Mouse (Mus musculus): ENCODE results near the gene Hist1h2ac. TPM values are rescaled to one million over a fixed set of nuclear protein-coding genes. Genes with fewer than 3 reads are reported as not detected.
"Not testable (repeated sequence)": the region's sequence is repeated elsewhere in the genome, so short reads cannot be mapped to it uniquely, and the experiment has no call there.

Gene Hist1h2ac
- polyA plus RNA-seq, 1 experiment from 2014 or later, result 1.3 TPM

- WGBS, result 64% methylated on average over 6 of the region's 6 CpGs
- Histone ChIP-seq H3K36me3 (ENCODE audit: insufficient read depth, low read length) (no peaks in the 10 kb centered on the region), H3K9ac (replicated peaks; ENCODE audit: low read length) (no peak overlapping the region), H3K27ac (ENCODE audit: low read length) (0 out of 2 replicates have a peak overlapping the region, but pooled peaks have one; percentile 53), H3K27me3 (ENCODE audit: insufficient read depth, low read length) (no peaks in the 10 kb centered on the region), H3K4me3 (ENCODE audit: low read length) (no peak overlapping the region), H3K4me1 (ENCODE audit: insufficient read depth, low read length) (peaks cover 13% of the 10 kb centered on the region; the same call in 1 of the 2 replicates), H3K4me2 (replicated peaks; ENCODE audit: low read depth, low read length) (no peak overlapping the region), H3K9me3 (ENCODE audit: low read length) (no peaks in the 10 kb centered on the region)
- no peak for ATAC-seq (ENCODE audit: low FRiP score, low TSS enrichment)
These were observed 10.2 kb upstream of the Hist1h2ac start for GRCm38 (mm10) chr13:23693856-23694440.

- H3K27me3 ChIP-seq (ENCODE audit: insufficient read depth, low read length), result no peaks in the 10 kb centered on the region
- H3K4me3 ChIP-seq (ENCODE audit: low read length), result no peak overlapping the region
- H3K9me3 ChIP-seq (ENCODE audit: low read length), result no peaks in the 10 kb centered on the region
- WGBS, result 77% methylated on average over 2 of the region's 2 CpGs
- no peak overlapping the region for H3K9ac ChIP-seq (replicated peaks; ENCODE audit: low read length)
- H3K36me3 ChIP-seq (ENCODE audit: insufficient read depth, low read length), result no peaks in the 10 kb centered on the region
- H3K4me2 ChIP-seq (replicated peaks; ENCODE audit: low read depth, low read length), result no peak overlapping the region
- ATAC-seq (ENCODE audit: low FRiP score, low TSS enrichment), result no peak
- no peak overlapping the region for H3K27ac ChIP-seq (ENCODE audit: low read length)
- H3K4me1 ChIP-seq (ENCODE audit: insufficient read depth, low read length), result peaks cover 18% of the 10 kb centered on the region
These were observed 5.7 kb upstream of the Hist1h2ac start for GRCm38 (mm10) chr13:23689459-23689858.

GRCm38 (mm10) chr13:23688956-23689355 is 5.2 kb upstream of the Hist1h2ac start:
- H3K36me3 ChIP-seq (ENCODE audit: insufficient read depth, low read length), result no peaks in the 10 kb centered on the region
- no peaks in the 10 kb centered on the region for H3K9me3 ChIP-seq (ENCODE audit: low read length)
- no peak overlapping the region for H3K9ac ChIP-seq (replicated peaks; ENCODE audit: low read length)
- H3K27ac ChIP-seq (ENCODE audit: low read length), result no peak overlapping the region
- H3K27me3 ChIP-seq (ENCODE audit: insufficient read depth, low read length), result no peaks in the 10 kb centered on the region
- ATAC-seq (ENCODE audit: low FRiP score, low TSS enrichment), result no peak
- peaks cover 18% of the 10 kb centered on the region for H3K4me1 ChIP-seq (ENCODE audit: insufficient read depth, low read length)
- 97% methylated on average over 2 of the region's 2 CpGs for WGBS
- H3K4me3 ChIP-seq (ENCODE audit: low read length), result no peak overlapping the region
- H3K4me2 ChIP-seq (replicated peaks; ENCODE audit: low read depth, low read length), result no peak overlapping the region

- WGBS, result 83% methylated on average over 7 of the region's 7 CpGs
- no peak for ATAC-seq (ENCODE audit: low FRiP score, low TSS enrichment)
- Histone ChIP-seq H3K4me3 (ENCODE audit: low read length) (no peak overlapping the region), H3K9me3 (ENCODE audit: low read length) (no peaks in the 10 kb centered on the region), H3K36me3 (ENCODE audit: insufficient read depth, low read length) (no peaks in the 10 kb centered on the region), H3K4me2 (replicated peaks; ENCODE audit: low read depth, low read length) (no peak overlapping the region), H3K4me1 (ENCODE audit: insufficient read depth, low read length) (peaks cover 18% of the 10 kb centered on the region), H3K27me3 (ENCODE audit: insufficient read depth, low read length) (no peaks in the 10 kb centered on the region), H3K9ac (replicated peaks; ENCODE audit: low read length) (no peak overlapping the region), H3K27ac (ENCODE audit: low read length) (no peak overlapping the region)
These were observed 4.2 kb upstream of the Hist1h2ac start for GRCm38 (mm10) chr13:23687907-23688306.

GRCm38 (mm10) chr13:23687181-23687580 is 3.4 kb upstream of the Hist1h2ac start:
- Histone ChIP-seq H3K4me3 (ENCODE audit: low read length) (no peak overlapping the region), H3K4me1 (ENCODE audit: insufficient read depth, low read length) (peaks cover 23% of the 10 kb centered on the region), H3K36me3 (ENCODE audit: insufficient read depth, low read length) (no peaks in the 10 kb centered on the region), H3K9me3 (ENCODE audit: low read length) (no peaks in the 10 kb centered on the region), H3K27me3 (ENCODE audit: insufficient read depth, low read length) (no peaks in the 10 kb centered on the region), H3K4me2 (replicated peaks; ENCODE audit: low read depth, low read length) (0 out of 2 replicates have a peak overlapping the region, but pooled peaks have one; percentile 7), H3K27ac (ENCODE audit: low read length) (no peak overlapping the region), H3K9ac (replicated peaks; ENCODE audit: low read length) (no peak overlapping the region)
- no peak for ATAC-seq (ENCODE audit: low FRiP score, low TSS enrichment)
- 83% methylated on average over 4 of the region's 4 CpGs for WGBS

- H3K27me3 ChIP-seq (ENCODE audit: insufficient read depth, low read length), result no peaks in the 10 kb centered on the region
- H3K9ac ChIP-seq (replicated peaks; ENCODE audit: low read length), result peak overlapping the region; percentile 77
- peak overlapping the region; percentile 59 for H3K4me3 ChIP-seq (ENCODE audit: low read length)
- H3K4me2 ChIP-seq (replicated peaks; ENCODE audit: low read depth, low read length), result peak overlapping the region; percentile 79
- H3K36me3 ChIP-seq (ENCODE audit: insufficient read depth, low read length), result no peaks in the 10 kb centered on the region
- H3K4me1 ChIP-seq (ENCODE audit: insufficient read depth, low read length), result peaks cover 23% of the 10 kb centered on the region
- no peaks in the 10 kb centered on the region for H3K9me3 ChIP-seq (ENCODE audit: low read length)
- WGBS, result 37% methylated on average over 4 of the region's 4 CpGs
- no peak for ATAC-seq (ENCODE audit: low FRiP score, low TSS enrichment)
- H3K27ac ChIP-seq (ENCODE audit: low read length), result peak overlapping the region; percentile 99
These were observed 2.2 kb upstream of the Hist1h2ac start for GRCm38 (mm10) chr13:23685966-23686365.

GRCm38 (mm10) chr13:23685121-23685861 is 1.5 kb upstream of the Hist1h2ac start:
- H3K4me2 ChIP-seq (replicated peaks; ENCODE audit: low read depth, low read length), result peak overlapping the region; percentile 79
- peak overlapping the region; percentile 99 for H3K27ac ChIP-seq (ENCODE audit: low read length)
- H3K9me3 ChIP-seq (ENCODE audit: low read length), result no peaks in the 10 kb centered on the region
- H3K4me1 ChIP-seq (ENCODE audit: insufficient read depth, low read length), result peaks cover 23% of the 10 kb centered on the region
- H3K4me3 ChIP-seq (ENCODE audit: low read length), result peak overlapping the region; percentile 59
- H3K27me3 ChIP-seq (ENCODE audit: insufficient read depth, low read length), result no peaks in the 10 kb centered on the region
- peak overlapping the region; percentile 77 for H3K9ac ChIP-seq (replicated peaks; ENCODE audit: low read length)
- no peak for ATAC-seq (ENCODE audit: low FRiP score, low TSS enrichment)
- no peaks in the 10 kb centered on the region for H3K36me3 ChIP-seq (ENCODE audit: insufficient read depth, low read length)
- 2% methylated on average over 15 of the region's 15 CpGs for WGBS

GRCm38 (mm10) chr13:23684295-23684945 is 672 bp upstream of the Hist1h2ac start:
- H3K27me3 ChIP-seq (ENCODE audit: insufficient read depth, low read length); H3K36me3 ChIP-seq (ENCODE audit: insufficient read depth, low read length); H3K9me3 ChIP-seq (ENCODE audit: low read length): not testable (repeated sequence)
- Histone ChIP-seq H3K27ac (ENCODE audit: low read length) (peak overlapping the region; percentile 99), H3K4me3 (ENCODE audit: low read length) (peak overlapping the region; percentile 59), H3K9ac (replicated peaks; ENCODE audit: low read length) (peak overlapping the region; percentile 77), H3K4me2 (replicated peaks; ENCODE audit: low read depth, low read length) (peak overlapping the region; percentile 79), H3K4me1 (ENCODE audit: insufficient read depth, low read length) (peaks cover 23% of the 10 kb centered on the region)
- ATAC-seq (ENCODE audit: low FRiP score, low TSS enrichment), result peak; percentile 39
- WGBS, result under 1% methylated on average over 11 of the region's 37 CpGs

GRCm38 (mm10) chr13:23682947-23683754 is 597 bp downstream of the Hist1h2ac start:
- not testable (repeated sequence) for H3K36me3 ChIP-seq (ENCODE audit: insufficient read depth, low read length); H3K27me3 ChIP-seq (ENCODE audit: insufficient read depth, low read length); H3K9me3 ChIP-seq (ENCODE audit: low read length)
- Histone ChIP-seq H3K4me1 (ENCODE audit: insufficient read depth, low read length) (peaks cover 22% of the 10 kb centered on the region), H3K9ac (replicated peaks; ENCODE audit: low read length) (peak overlapping the region; percentile 67), H3K4me2 (replicated peaks; ENCODE audit: low read depth, low read length) (peak overlapping the region; percentile 66), H3K27ac (ENCODE audit: low read length) (peak overlapping the region; percentile 96), H3K4me3 (ENCODE audit: low read length) (peak overlapping the region; percentile 42)
- ATAC-seq (ENCODE audit: low FRiP score, low TSS enrichment), result peak; percentile 37
- WGBS, result 13% methylated on average over 11 of the region's 30 CpGs
